Mouse (Mus musculus): ENCODE results near the gene Gm42674. TPM values are rescaled to one million over a fixed set of nuclear protein-coding genes. Genes with fewer than 3 reads are reported as not detected.

Gm42674 gene
- total and polyA plus RNA-seq, 2 experiments, result not detected

- Histone ChIP-seq H3K79me2 (ENCODE audit: control insufficient read depth, insufficient read depth, low read length) (no peaks in the 10 kb centered on the region), H3K36me3 (ENCODE audit: control insufficient read depth, insufficient read depth, low read length) (no peaks in the 10 kb centered on the region), H3K27ac (replicated peaks; ENCODE audit: insufficient read depth, low read depth, low read length) (no peak overlapping the region), H3K4me1 (ENCODE audit: control insufficient read depth, insufficient read depth, low read length) (no peaks in the 10 kb centered on the region), H3K9ac (ENCODE audit: low read depth, low read length) (no peak overlapping the region), H3K27me3 (ENCODE audit: control insufficient read depth, insufficient read depth, low read length) (no peaks in the 10 kb centered on the region), H3K4me3 (ENCODE audit: insufficient read depth, low read depth, low read length) (no peak overlapping the region)
- DNase-seq (ENCODE audit: extremely low read depth, low read depth, low spot score), result no peak
- no peak for TF ChIP-seq CTCF (IDR thresholded peaks at IDR 0.05; ENCODE audit: low read depth, low read length)
- no peak for TF ChIP-seq POLR2A (IDR thresholded peaks at IDR 0.05; ENCODE audit: extremely low read depth, insufficient read depth, low read length)
- WGBS, result 79% methylated on average over 6 of the region's 6 CpGs
These were observed 1.7 kb upstream of the Gm42674 start for GRCm38 (mm10) chr3:90600036-90600435.

- no peak overlapping the region for H3K4me3 ChIP-seq (ENCODE audit: insufficient read depth, low read depth, low read length)
- no peaks in the 10 kb centered on the region for H3K36me3 ChIP-seq (ENCODE audit: control insufficient read depth, insufficient read depth, low read length)
- H3K4me1 ChIP-seq (ENCODE audit: control insufficient read depth, insufficient read depth, low read length), result no peaks in the 10 kb centered on the region
- no peak overlapping the region for H3K27ac ChIP-seq (replicated peaks; ENCODE audit: insufficient read depth, low read depth, low read length)
- no peak for DNase-seq (ENCODE audit: extremely low read depth, low read depth, low spot score)
- H3K9ac ChIP-seq (ENCODE audit: low read depth, low read length), result no peak overlapping the region
- 74% methylated on average over 8 of the region's 8 CpGs for WGBS
- no peaks in the 10 kb centered on the region for H3K27me3 ChIP-seq (ENCODE audit: control insufficient read depth, insufficient read depth, low read length)
- no peaks in the 10 kb centered on the region for H3K79me2 ChIP-seq (ENCODE audit: control insufficient read depth, insufficient read depth, low read length)
- no peak for TF ChIP-seq POLR2A (IDR thresholded peaks at IDR 0.05; ENCODE audit: extremely low read depth, insufficient read depth, low read length)
- no peak for TF ChIP-seq CTCF (IDR thresholded peaks at IDR 0.05; ENCODE audit: low read depth, low read length)
These were observed 1.1 kb upstream of the Gm42674 start for GRCm38 (mm10) chr3:90600458-90601195.

- no peak within 1 kb of the TSS for H3K4me3 ChIP-seq (ENCODE audit: insufficient read depth, low read depth, low read length)
- DNase-seq (ENCODE audit: extremely low read depth, low read depth, low spot score), result no peak
- no peaks in the 10 kb centered on the region for H3K4me1 ChIP-seq (ENCODE audit: control insufficient read depth, insufficient read depth, low read length)
- TF ChIP-seq CTCF (IDR thresholded peaks at IDR 0.05; ENCODE audit: low read depth, low read length) (no peak), POLR2A (IDR thresholded peaks at IDR 0.05; ENCODE audit: extremely low read depth, insufficient read depth, low read length) (no peak)
- WGBS, result 54% methylated on average over 3 of the region's 3 CpGs
- H3K9ac ChIP-seq (ENCODE audit: low read depth, low read length), result no peak within 1 kb of the TSS
- H3K79me2 ChIP-seq (ENCODE audit: control insufficient read depth, insufficient read depth, low read length), result no peaks in the 10 kb centered on the region
- H3K27me3 ChIP-seq (ENCODE audit: control insufficient read depth, insufficient read depth, low read length), result no peaks in the 10 kb centered on the region
- H3K27ac ChIP-seq (replicated peaks; ENCODE audit: insufficient read depth, low read depth, low read length), result no peak within 1 kb of the TSS
- H3K36me3 ChIP-seq (ENCODE audit: control insufficient read depth, insufficient read depth, low read length), result no peaks in the 10 kb centered on the region
These were observed 1.9 kb downstream of the Gm42674 start, which contains the start of gene S100a4 for GRCm38 (mm10) chr3:90603623-90604022. Gene S100a4 (plus strand): TSS chr3:90603771.

DNA sequence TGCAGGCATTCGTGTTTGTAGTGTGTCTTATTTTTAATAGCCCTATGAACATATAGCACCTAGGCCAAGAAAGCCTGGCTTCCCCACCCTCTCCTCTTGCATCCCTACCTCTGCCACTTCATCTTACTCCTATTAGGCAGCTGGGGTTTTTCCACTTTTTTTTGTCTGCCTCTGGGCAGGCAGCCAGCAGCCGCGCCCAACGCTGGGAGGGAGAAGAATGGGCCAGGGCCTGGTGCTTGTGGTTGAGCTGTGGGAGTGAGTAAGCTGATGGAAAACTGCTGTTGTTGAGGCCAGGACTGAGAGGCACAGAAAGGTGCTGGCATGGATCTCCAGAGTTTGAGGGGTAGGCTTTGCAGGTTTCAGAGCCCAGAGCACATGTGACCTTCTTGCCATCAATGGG is 2.7 kb downstream of the Gm42674 start:
- H3K27me3 ChIP-seq (ENCODE audit: control insufficient read depth, insufficient read depth, low read length), result no peaks in the 10 kb centered on the region
- no peaks in the 10 kb centered on the region for H3K79me2 ChIP-seq (ENCODE audit: control insufficient read depth, insufficient read depth, low read length)
- no peak for TF ChIP-seq POLR2A (IDR thresholded peaks at IDR 0.05; ENCODE audit: extremely low read depth, insufficient read depth, low read length)
- TF ChIP-seq CTCF (IDR thresholded peaks at IDR 0.05; ENCODE audit: low read depth, low read length), result no peak
- 74% methylated on average over 4 of the region's 4 CpGs for WGBS
- no peak overlapping the region for H3K4me3 ChIP-seq (ENCODE audit: insufficient read depth, low read depth, low read length)
- H3K4me1 ChIP-seq (ENCODE audit: control insufficient read depth, insufficient read depth, low read length), result no peaks in the 10 kb centered on the region
- DNase-seq (ENCODE audit: extremely low read depth, low read depth, low spot score), result no peak
- no peaks in the 10 kb centered on the region for H3K36me3 ChIP-seq (ENCODE audit: control insufficient read depth, insufficient read depth, low read length)
- H3K27ac ChIP-seq (replicated peaks; ENCODE audit: insufficient read depth, low read depth, low read length), result no peak overlapping the region
- no peak overlapping the region for H3K9ac ChIP-seq (ENCODE audit: low read depth, low read length)

GRCm38 (mm10) chr3:90605049-90605448 is 3.3 kb downstream of the Gm42674 start:
- Histone ChIP-seq H3K9ac (ENCODE audit: low read depth, low read length) (no peak overlapping the region), H3K4me3 (ENCODE audit: insufficient read depth, low read depth, low read length) (no peak overlapping the region), H3K4me1 (ENCODE audit: control insufficient read depth, insufficient read depth, low read length) (no peaks in the 10 kb centered on the region), H3K27me3 (ENCODE audit: control insufficient read depth, insufficient read depth, low read length) (no peaks in the 10 kb centered on the region), H3K36me3 (ENCODE audit: control insufficient read depth, insufficient read depth, low read length) (no peaks in the 10 kb centered on the region), H3K79me2 (ENCODE audit: control insufficient read depth, insufficient read depth, low read length) (no peaks in the 10 kb centered on the region), H3K27ac (replicated peaks; ENCODE audit: insufficient read depth, low read depth, low read length) (no peak overlapping the region)
- DNase-seq (ENCODE audit: extremely low read depth, low read depth, low spot score), result no peak
- WGBS, result 78% methylated on average over 3 of the region's 3 CpGs
- TF ChIP-seq CTCF (IDR thresholded peaks at IDR 0.05; ENCODE audit: low read depth, low read length), result no peak
- no peak for TF ChIP-seq POLR2A (IDR thresholded peaks at IDR 0.05; ENCODE audit: extremely low read depth, insufficient read depth, low read length)

GRCm38 (mm10) chr3:90605736-90606135 is 4.0 kb downstream of the Gm42674 start:
- Histone ChIP-seq H3K4me3 (ENCODE audit: insufficient read depth, low read depth, low read length) (no peak overlapping the region), H3K36me3 (ENCODE audit: control insufficient read depth, insufficient read depth, low read length) (no peaks in the 10 kb centered on the region), H3K27ac (replicated peaks; ENCODE audit: insufficient read depth, low read depth, low read length) (no peak overlapping the region), H3K9ac (ENCODE audit: low read depth, low read length) (no peak overlapping the region), H3K4me1 (ENCODE audit: control insufficient read depth, insufficient read depth, low read length) (no peaks in the 10 kb centered on the region), H3K79me2 (ENCODE audit: control insufficient read depth, insufficient read depth, low read length) (no peaks in the 10 kb centered on the region), H3K27me3 (ENCODE audit: control insufficient read depth, insufficient read depth, low read length) (no peaks in the 10 kb centered on the region)
- TF ChIP-seq CTCF (IDR thresholded peaks at IDR 0.05; ENCODE audit: low read depth, low read length), result no peak
- TF ChIP-seq POLR2A (IDR thresholded peaks at IDR 0.05; ENCODE audit: extremely low read depth, insufficient read depth, low read length), result no peak
- DNase-seq (ENCODE audit: extremely low read depth, low read depth, low spot score), result no peak
- 87% methylated on average over 2 of the region's 2 CpGs for WGBS

All from liver, adult 2 months (tissue).